Mouse (Mus musculus): ENCODE results near the gene Cacna2d4. TPM values are rescaled to one million over a fixed set of nuclear protein-coding genes. Genes with fewer than 3 reads are reported as not detected.

Cacna2d4 gene
- total RNA-seq, 2 experiments from 2014 or later = 0.87 to 3.1 TPM

GRCm38 (mm10) chr6:119301310-119301709 is 65.0 kb downstream of the Cacna2d4 start:
- intact Hi-C loops (cut with DNase I) = loop anchor here (2.0 kb wide), 1 partner anchor 69 kb away; no protein-coding TSS in a partner anchor
- DNase-seq = no peak

- intact Hi-C loops (cut with DNase I) = no loop called here
- no peak for DNase-seq
Observed at GRCm38 (mm10) chr6:119303331-119303730, 67.0 kb downstream of the Cacna2d4 start.

- DNase-seq = no peak
- intact Hi-C loops (cut with DNase I) = no loop called here
Observed at GRCm38 (mm10) chr6:119307867-119308413, 71.6 kb downstream of the Cacna2d4 start.

- intact Hi-C loops (cut with DNase I) = no loop called here
- DNase-seq = no peak
Observed at GRCm38 (mm10) chr6:119310176-119310575, 73.8 kb downstream of the Cacna2d4 start.

- DNase-seq = no peak
- intact Hi-C loops (cut with DNase I) = no loop called here
Observed at GRCm38 (mm10) chr6:119312381-119312780, 76.1 kb downstream of the Cacna2d4 start.

GRCm38 (mm10) chr6:119313096-119313495 is 76.8 kb downstream of the Cacna2d4 start:
- intact Hi-C loops (cut with DNase I) = no loop called here
- no peak for DNase-seq

- DNase-seq = no peak
- intact Hi-C loops (cut with DNase I) = no loop called here
Observed at GRCm38 (mm10) chr6:119313588-119314375, 77.5 kb downstream of the Cacna2d4 start.

- DNase-seq = no peak
- intact Hi-C loops (cut with DNase I) = no loop called here
Observed at GRCm38 (mm10) chr6:119314751-119315476, 78.6 kb downstream of the Cacna2d4 start.

- DNase-seq = no peak
- intact Hi-C loops (cut with DNase I) = no loop called here
Observed at GRCm38 (mm10) chr6:119318732-119319131, 82.4 kb downstream of the Cacna2d4 start.

- no peak for DNase-seq
- intact Hi-C loops (cut with DNase I) = no loop called here
Observed at GRCm38 (mm10) chr6:119319358-119319757, 83.0 kb downstream of the Cacna2d4 start.

- no peak for DNase-seq
- intact Hi-C loops (cut with DNase I) = no loop called here
Observed at GRCm38 (mm10) chr6:119320481-119320880, 84.2 kb downstream of the Cacna2d4 start.

GRCm38 (mm10) chr6:119321752-119322151 is 85.4 kb downstream of the Cacna2d4 start:
- no peak for DNase-seq
- intact Hi-C loops (cut with DNase I) = no loop called here

- DNase-seq = no peak
- intact Hi-C loops (cut with DNase I) = no loop called here
Observed at GRCm38 (mm10) chr6:119324776-119325175, 88.5 kb downstream of the Cacna2d4 start.

- intact Hi-C loops (cut with DNase I) = no loop called here
- no peak for DNase-seq
Observed at GRCm38 (mm10) chr6:119325978-119326377, 89.7 kb downstream of the Cacna2d4 start.

GRCm38 (mm10) chr6:119326541-119326940 is 90.2 kb downstream of the Cacna2d4 start:
- DNase-seq = no peak
- intact Hi-C loops (cut with DNase I) = no loop called here

GRCm38 (mm10) chr6:119328521-119329115 is 92.3 kb downstream of the Cacna2d4 start:
- DNase-seq = no peak
- intact Hi-C loops (cut with DNase I) = no loop called here

GRCm38 (mm10) chr6:119329215-119329714 is 92.9 kb downstream of the Cacna2d4 start:
- intact Hi-C loops (cut with DNase I) = no loop called here
- no peak for DNase-seq

- no peak for DNase-seq
- intact Hi-C loops (cut with DNase I) = no loop called here
Observed at GRCm38 (mm10) chr6:119329936-119330335, 93.6 kb downstream of the Cacna2d4 start.

GRCm38 (mm10) chr6:119330506-119330905 is 94.2 kb downstream of the Cacna2d4 start, which contains the start of gene Lrtm2:
Gene Lrtm2, minus strand, starts transcription at chr6:119330766.
- no peak for DNase-seq
- intact Hi-C loops (cut with DNase I) = no loop called here

- intact Hi-C loops (cut with DNase I) = no loop called here
- DNase-seq = no peak
Observed at GRCm38 (mm10) chr6:119332111-119332510, 95.8 kb downstream of the Cacna2d4 start.

GRCm38 (mm10) chr6:119333202-119333601 is 96.9 kb downstream of the Cacna2d4 start:
- DNase-seq = no peak
- intact Hi-C loops (cut with DNase I) = no loop called here
